Mouse (Mus musculus) erythroblast, embryonic 14.5 days (primary cell): Measurements from ENCODE around the gene Samd13.

Experiments used
- GATA1 ChIP-seq: IDR thresholded peaks from 2 replicates; pipeline ENCODE4 v1.6.1; 2012; ENCODE audit warnings: low read length, inconsistent platforms, mixed read lengths
- TAL1 ChIP-seq: IDR thresholded peaks from 3 replicates; pipeline ENCODE4 v1.6.1; 2012; ENCODE audit warnings: low read length, inconsistent platforms, mixed read lengths

GRCm38 (mm10) chr3:146709086-146709485, 23.7 kb upstream of the Samd13 start:
- TF ChIP-seq TAL1 (no peak), GATA1 (no peak)
